Mouse (Mus musculus): ENCODE results near the gene Micu2. TPM values are rescaled to one million over a fixed set of nuclear protein-coding genes. Genes with fewer than 3 reads are reported as not detected.
A peak's percentile ranks its signal among the peaks of the same experiment; 100 is the strongest.
"Not testable (repeated sequence)": the region's sequence is repeated elsewhere in the genome, so short reads cannot be mapped to it uniquely, and the experiment has no call there.

Gene Micu2
- polyA plus RNA-seq, 1 experiment from 2014 or later: 46.0 TPM

DNA sequence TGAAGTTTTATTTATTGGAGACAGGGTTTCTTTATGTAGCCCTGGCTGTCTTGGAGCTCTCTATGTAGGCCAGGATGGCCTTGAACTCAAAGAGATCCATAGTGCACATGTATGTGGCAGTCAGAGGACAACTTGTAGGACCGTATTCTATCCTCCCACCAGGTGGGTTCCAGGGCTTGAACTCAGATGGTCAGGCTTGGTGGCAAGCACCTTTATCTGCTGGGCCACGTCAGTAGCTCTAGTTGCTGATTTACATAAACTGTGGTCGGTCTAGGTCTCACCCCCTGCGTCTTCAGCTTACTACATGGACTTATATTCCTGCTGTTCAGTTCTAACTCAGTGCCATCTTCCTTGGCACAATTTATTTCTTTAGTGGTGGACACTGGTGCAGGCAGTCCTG is 87.7 kb downstream of the Micu2 start:
- 79% methylated on average over 4 of the region's 4 CpGs for WGBS
- Histone ChIP-seq H3K4me3 (replicated peaks; ENCODE audit: low read length) (no peak overlapping the region), H3K4me1 (replicated peaks; ENCODE audit: control insufficient read depth, insufficient read depth, low read length) (no peaks in the 10 kb centered on the region), H3K9me3 (ENCODE audit: control insufficient read depth, low read length) (no peaks in the 10 kb centered on the region), H3K9ac (no peak overlapping the region), H3K27ac (no peak overlapping the region), H3K4me2 (replicated peaks) (no peak overlapping the region), H3K36me3 (replicated peaks; ENCODE audit: control insufficient read depth, insufficient read depth) (peaks cover 14% of the 10 kb centered on the region), H3K27me3 (ENCODE audit: control insufficient read depth, insufficient read depth, low read length) (no peaks in the 10 kb centered on the region)
- DNase-seq (ENCODE audit: low spot score) (no peak), ATAC-seq (ENCODE audit: low FRiP score) (no peak)

GRCm38 (mm10) chr14:57910501-57911068 is 88.5 kb downstream of the Micu2 start:
- H3K27me3 ChIP-seq (ENCODE audit: control insufficient read depth, insufficient read depth, low read length): no peaks in the 10 kb centered on the region
- DNase-seq (ENCODE audit: low spot score) (peak; percentile 86), ATAC-seq (ENCODE audit: low FRiP score) (peak; percentile 90)
- H3K36me3 ChIP-seq (replicated peaks; ENCODE audit: control insufficient read depth, insufficient read depth): peaks cover 7% of the 10 kb centered on the region
- H3K27ac ChIP-seq: no peak overlapping the region; the same call in 1 of the 2 replicates
- peak overlapping the region; percentile 49 for H3K4me2 ChIP-seq (replicated peaks)
- H3K4me1 ChIP-seq (replicated peaks; ENCODE audit: control insufficient read depth, insufficient read depth, low read length): no peaks in the 10 kb centered on the region
- WGBS: 21% methylated on average over 26 of the region's 26 CpGs
- H3K9me3 ChIP-seq (ENCODE audit: control insufficient read depth, low read length): no peaks in the 10 kb centered on the region
- H3K4me3 ChIP-seq (replicated peaks; ENCODE audit: low read length): peak overlapping the region; percentile 20
- peak overlapping the region; percentile 63 for H3K9ac ChIP-seq

GRCm38 (mm10) chr14:57909297-57909696 is 89.8 kb downstream of the Micu2 start:
- Histone ChIP-seq H3K27ac (no peak overlapping the region), H3K9me3 (ENCODE audit: control insufficient read depth, low read length) (no peaks in the 10 kb centered on the region), H3K4me1 (replicated peaks; ENCODE audit: control insufficient read depth, insufficient read depth, low read length) (no peaks in the 10 kb centered on the region), H3K9ac (no peak overlapping the region), H3K4me2 (replicated peaks) (no peak overlapping the region), H3K36me3 (replicated peaks; ENCODE audit: control insufficient read depth, insufficient read depth) (no peaks in the 10 kb centered on the region), H3K27me3 (ENCODE audit: control insufficient read depth, insufficient read depth, low read length) (no peaks in the 10 kb centered on the region), H3K4me3 (replicated peaks; ENCODE audit: low read length) (no peak overlapping the region)
- WGBS: 67% methylated on average over 5 of the region's 5 CpGs
- DNase-seq (ENCODE audit: low spot score) (no peak), ATAC-seq (ENCODE audit: low FRiP score) (no peak)

GRCm38 (mm10) chr14:57908431-57908830 is 90.6 kb downstream of the Micu2 start:
- Histone ChIP-seq H3K9me3 (ENCODE audit: control insufficient read depth, low read length) (no peaks in the 10 kb centered on the region), H3K4me2 (replicated peaks) (no peak overlapping the region), H3K9ac (no peak overlapping the region), H3K4me1 (replicated peaks; ENCODE audit: control insufficient read depth, insufficient read depth, low read length) (no peaks in the 10 kb centered on the region), H3K27me3 (ENCODE audit: control insufficient read depth, insufficient read depth, low read length) (no peaks in the 10 kb centered on the region), H3K4me3 (replicated peaks; ENCODE audit: low read length) (no peak overlapping the region), H3K27ac (no peak overlapping the region), H3K36me3 (replicated peaks; ENCODE audit: control insufficient read depth, insufficient read depth) (no peaks in the 10 kb centered on the region)
- 80% methylated on average over 2 of the region's 2 CpGs for WGBS
- DNase-seq (ENCODE audit: low spot score) (no peak), ATAC-seq (ENCODE audit: low FRiP score) (no peak)

- ATAC-seq (ENCODE audit: low FRiP score) (no peak), DNase-seq (ENCODE audit: low spot score) (no peak)
- H3K27ac ChIP-seq: no peak overlapping the region
- no peaks in the 10 kb centered on the region for H3K9me3 ChIP-seq (ENCODE audit: control insufficient read depth, low read length)
- H3K9ac ChIP-seq: no peak overlapping the region
- 67% methylated on average over 1 of the region's 1 CpGs for WGBS
- H3K4me2 ChIP-seq (replicated peaks): no peak overlapping the region
- H3K36me3 ChIP-seq (replicated peaks; ENCODE audit: control insufficient read depth, insufficient read depth): no peaks in the 10 kb centered on the region
- H3K4me1 ChIP-seq (replicated peaks; ENCODE audit: control insufficient read depth, insufficient read depth, low read length): no peaks in the 10 kb centered on the region
- no peaks in the 10 kb centered on the region for H3K27me3 ChIP-seq (ENCODE audit: control insufficient read depth, insufficient read depth, low read length)
- H3K4me3 ChIP-seq (replicated peaks; ENCODE audit: low read length): no peak overlapping the region
Observed at GRCm38 (mm10) chr14:57901998-57902397, 97.1 kb downstream of the Micu2 start.

GRCm38 (mm10) chr14:57896882-57897281 is 102.2 kb downstream of the Micu2 start:
- whole genome bisulfite sequencing: 95% methylated on average over 12 of the region's 12 CpGs
- Histone ChIP-seq H3K4me3 (replicated peaks; ENCODE audit: low read length) (no peak overlapping the region), H3K4me2 (replicated peaks) (no peak overlapping the region), H3K4me1 (replicated peaks; ENCODE audit: control insufficient read depth, insufficient read depth, low read length) (no peaks in the 10 kb centered on the region), H3K36me3 (replicated peaks; ENCODE audit: control insufficient read depth, insufficient read depth) (no peaks in the 10 kb centered on the region), H3K9ac (no peak overlapping the region), H3K27ac (no peak overlapping the region), H3K9me3 (ENCODE audit: control insufficient read depth, low read length) (no peaks in the 10 kb centered on the region), H3K27me3 (ENCODE audit: control insufficient read depth, insufficient read depth, low read length) (no peaks in the 10 kb centered on the region)
- DNase-seq (ENCODE audit: low spot score): no peak
- ATAC-seq (ENCODE audit: low FRiP score): no peak

DNA sequence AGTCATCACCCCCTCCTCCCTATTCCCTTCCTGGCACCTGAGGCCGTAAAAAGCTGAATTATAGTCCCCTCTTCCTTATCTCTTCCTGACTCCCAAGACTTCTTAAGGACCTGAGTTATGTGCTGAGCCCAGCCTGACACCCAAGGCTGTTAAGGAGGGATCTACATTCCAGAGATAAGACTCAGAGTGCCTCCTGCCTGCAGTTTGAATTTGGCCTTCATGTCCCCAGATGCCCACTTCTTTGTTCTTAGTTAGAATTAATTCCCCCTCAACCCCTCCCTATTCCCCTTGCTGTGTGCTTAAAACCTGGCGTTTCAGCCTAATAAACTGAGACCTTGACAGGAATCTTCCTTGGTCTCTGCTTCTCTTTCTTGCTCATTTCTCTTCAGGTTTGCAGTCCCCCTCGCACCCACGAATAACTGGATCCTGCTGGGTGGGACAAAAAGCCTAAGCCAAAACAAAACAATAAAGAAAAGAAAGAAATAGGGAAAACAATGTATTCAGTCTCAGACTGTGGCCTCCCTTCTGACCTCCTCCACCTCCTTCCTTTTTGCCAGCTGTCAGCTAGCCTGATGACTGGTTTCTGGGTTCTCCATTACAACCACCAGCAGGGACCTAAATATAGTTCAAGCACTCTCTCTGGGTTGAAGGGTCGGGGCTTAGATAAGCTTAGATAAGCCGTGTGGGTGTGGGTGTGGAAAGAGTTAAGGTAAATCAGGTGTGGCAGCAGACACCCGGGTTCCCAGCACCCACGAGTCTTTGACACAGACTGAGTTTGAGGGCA is 102.8 kb downstream of the Micu2 start:
- not testable (repeated sequence) for H3K4me2 ChIP-seq (replicated peaks); H3K36me3 ChIP-seq (replicated peaks; ENCODE audit: control insufficient read depth, insufficient read depth); H3K4me1 ChIP-seq (replicated peaks; ENCODE audit: control insufficient read depth, insufficient read depth, low read length); DNase-seq (ENCODE audit: low spot score); H3K27me3 ChIP-seq (ENCODE audit: control insufficient read depth, insufficient read depth, low read length); H3K9ac ChIP-seq; ATAC-seq (ENCODE audit: low FRiP score); H3K4me3 ChIP-seq (replicated peaks; ENCODE audit: low read length); H3K27ac ChIP-seq; H3K9me3 ChIP-seq (ENCODE audit: control insufficient read depth, low read length)
- 52% methylated on average over 8 of the region's 8 CpGs for WGBS

GRCm38 (mm10) chr14:57894346-57894745 is 104.7 kb downstream of the Micu2 start:
- no peaks in the 10 kb centered on the region for H3K9me3 ChIP-seq (ENCODE audit: control insufficient read depth, low read length)
- no peaks in the 10 kb centered on the region for H3K27me3 ChIP-seq (ENCODE audit: control insufficient read depth, insufficient read depth, low read length)
- WGBS: 95% methylated on average over 2 of the region's 2 CpGs
- no peaks in the 10 kb centered on the region for H3K4me1 ChIP-seq (replicated peaks; ENCODE audit: control insufficient read depth, insufficient read depth, low read length)
- no peak for ATAC-seq (ENCODE audit: low FRiP score)
- H3K4me3 ChIP-seq (replicated peaks; ENCODE audit: low read length): no peak overlapping the region
- H3K4me2 ChIP-seq (replicated peaks): no peak overlapping the region
- H3K9ac ChIP-seq: no peak overlapping the region
- no peak overlapping the region for H3K27ac ChIP-seq
- DNase-seq (ENCODE audit: low spot score): no peak
- no peaks in the 10 kb centered on the region for H3K36me3 ChIP-seq (replicated peaks; ENCODE audit: control insufficient read depth, insufficient read depth)

DNA sequence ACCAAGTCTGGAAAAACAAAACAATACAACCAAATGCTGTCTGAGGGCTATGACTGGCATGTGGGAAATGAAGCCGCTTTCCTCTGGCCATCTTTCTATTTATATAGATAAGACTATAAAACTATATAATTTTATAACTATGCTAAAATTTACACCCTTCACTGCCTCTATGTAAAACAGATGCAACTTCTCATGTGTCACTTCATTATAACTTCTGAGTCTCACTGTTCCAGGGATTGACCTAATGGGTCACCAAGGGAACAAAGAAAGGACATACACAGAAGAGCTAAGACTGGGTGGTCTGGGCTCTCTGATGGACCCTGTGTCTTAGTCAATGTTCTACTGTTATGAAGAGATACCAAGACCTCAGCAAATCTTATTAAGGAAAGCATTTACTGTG is 106.1 kb downstream of the Micu2 start:
- H3K9ac ChIP-seq: no peak overlapping the region
- H3K27ac ChIP-seq: no peak overlapping the region
- ATAC-seq (ENCODE audit: low FRiP score): no peak
- DNase-seq (ENCODE audit: low spot score): no peak
- H3K36me3 ChIP-seq (replicated peaks; ENCODE audit: control insufficient read depth, insufficient read depth): no peaks in the 10 kb centered on the region
- H3K4me2 ChIP-seq (replicated peaks): no peak overlapping the region
- no peak overlapping the region for H3K4me3 ChIP-seq (replicated peaks; ENCODE audit: low read length)
- H3K27me3 ChIP-seq (ENCODE audit: control insufficient read depth, insufficient read depth, low read length): no peaks in the 10 kb centered on the region
- H3K9me3 ChIP-seq (ENCODE audit: control insufficient read depth, low read length): no peaks in the 10 kb centered on the region
- 97% methylated on average over 1 of the region's 1 CpGs for WGBS
- peaks cover 11% of the 10 kb centered on the region for H3K4me1 ChIP-seq (replicated peaks; ENCODE audit: control insufficient read depth, insufficient read depth, low read length)

All from hindbrain, embryonic 14.5 days (tissue).